Mouse (Mus musculus): ENCODE measurements around the gene Slc11a2. TPM values are rescaled to one million over a fixed set of nuclear protein-coding genes. Genes with fewer than 3 reads are reported as not detected.
A peak's percentile ranks its signal among the peaks of the same experiment; 100 is the strongest.

The Slc11a2 gene
- total RNA-seq, 2 experiments from 2014 or later = 62.0 to 67.5 TPM

GRCm38 (mm10) chr15:100411731-100412130 is 13.1 kb downstream of the Slc11a2 start:
- no peak for DNase-seq (ENCODE audit: low spot score in 2 of 2)
- TF ChIP-seq CTCF (conservative IDR thresholded peaks at IDR 0.05) = no peak
- no peak overlapping the region for H3K4me3 ChIP-seq
- H3K27ac ChIP-seq = no peak overlapping the region

- H3K4me3 ChIP-seq = no peak overlapping the region
- no peak overlapping the region for H3K27ac ChIP-seq
- TF ChIP-seq CTCF (conservative IDR thresholded peaks at IDR 0.05) = no peak
- DNase-seq (ENCODE audit: low spot score in 2 of 2) = no peak
These were observed 13.8 kb downstream of the Slc11a2 start for GRCm38 (mm10) chr15:100410918-100411672.

GRCm38 (mm10) chr15:100406088-100406487 is 18.8 kb downstream of the Slc11a2 start:
- no peak for DNase-seq (ENCODE audit: low spot score in 2 of 2)
- TF ChIP-seq CTCF (conservative IDR thresholded peaks at IDR 0.05) = no peak
- Histone ChIP-seq H3K4me3 (no peak overlapping the region), H3K27ac (no peak overlapping the region)

- Histone ChIP-seq H3K4me3 (no peak overlapping the region), H3K27ac (no peak overlapping the region)
- no peak for TF ChIP-seq CTCF (conservative IDR thresholded peaks at IDR 0.05)
- no peak for DNase-seq (ENCODE audit: low spot score in 2 of 2)
These were observed 21.4 kb downstream of the Slc11a2 start for GRCm38 (mm10) chr15:100403318-100404000.

- Histone ChIP-seq H3K4me3 (no peak overlapping the region), H3K27ac (no peak overlapping the region)
- DNase-seq (ENCODE audit: low spot score in 2 of 2) = no peak
- no peak for TF ChIP-seq CTCF (conservative IDR thresholded peaks at IDR 0.05)
These were observed 22.1 kb downstream of the Slc11a2 start for GRCm38 (mm10) chr15:100402798-100403197.

- no peak for TF ChIP-seq CTCF (conservative IDR thresholded peaks at IDR 0.05)
- no peak for DNase-seq (ENCODE audit: low spot score in 2 of 2)
- H3K27ac ChIP-seq = no peak overlapping the region
- H3K4me3 ChIP-seq = no peak overlapping the region
These were observed 22.5 kb downstream of the Slc11a2 start for GRCm38 (mm10) chr15:100402347-100402746.

GRCm38 (mm10) chr15:100401811-100402210 is 23.1 kb downstream of the Slc11a2 start:
- DNase-seq (ENCODE audit: low spot score in 2 of 2) = no peak
- H3K4me3 ChIP-seq = no peak overlapping the region
- no peak for TF ChIP-seq CTCF (conservative IDR thresholded peaks at IDR 0.05)
- H3K27ac ChIP-seq = no peak overlapping the region

- Histone ChIP-seq H3K4me3 (no peak overlapping the region), H3K27ac (no peak overlapping the region)
- no peak for DNase-seq (ENCODE audit: low spot score in 2 of 2)
- no peak for TF ChIP-seq CTCF (conservative IDR thresholded peaks at IDR 0.05)
These were observed 24.2 kb downstream of the Slc11a2 start for GRCm38 (mm10) chr15:100400592-100401250.

GRCm38 (mm10) chr15:100395561-100395960 is 29.3 kb downstream of the Slc11a2 start:
- DNase-seq (ENCODE audit: low spot score in 2 of 2) = no peak
- no peak overlapping the region for H3K27ac ChIP-seq
- no peak overlapping the region for H3K4me3 ChIP-seq
- peak; percentile 41 for TF ChIP-seq CTCF (conservative IDR thresholded peaks at IDR 0.05)

GRCm38 (mm10) chr15:100393016-100393415 is 31.9 kb downstream of the Slc11a2 start:
- Histone ChIP-seq H3K4me3 (no peak overlapping the region), H3K27ac (no peak overlapping the region)
- DNase-seq (ENCODE audit: low spot score in 2 of 2) = no peak
- no peak for TF ChIP-seq CTCF (conservative IDR thresholded peaks at IDR 0.05)

GRCm38 (mm10) chr15:100391599-100391998 is 33.3 kb downstream of the Slc11a2 start:
- DNase-seq (ENCODE audit: low spot score in 2 of 2) = no peak
- no peak for TF ChIP-seq CTCF (conservative IDR thresholded peaks at IDR 0.05)
- Histone ChIP-seq H3K4me3 (no peak overlapping the region), H3K27ac (no peak overlapping the region)

GRCm38 (mm10) chr15:100391066-100391465 is 33.8 kb downstream of the Slc11a2 start:
- no peak overlapping the region for H3K27ac ChIP-seq
- H3K4me3 ChIP-seq = no peak overlapping the region
- no peak for DNase-seq (ENCODE audit: low spot score in 2 of 2)
- TF ChIP-seq CTCF (conservative IDR thresholded peaks at IDR 0.05) = no peak

- Histone ChIP-seq H3K4me3 (no peak overlapping the region), H3K27ac (no peak overlapping the region)
- no peak for DNase-seq (ENCODE audit: low spot score in 2 of 2)
- TF ChIP-seq CTCF (conservative IDR thresholded peaks at IDR 0.05) = no peak
These were observed 36.0 kb downstream of the Slc11a2 start for GRCm38 (mm10) chr15:100388886-100389285.

Data from layer of hippocampus, adult 2 months (tissue).